Mouse (Mus musculus) ovary, postnatal 36 days (tissue): ENCODE results near the gene Hhat.

Source experiments
- DNase-seq: peaks from one replicate; pipeline ENCODE4 v3.0.0; 2022; ENCODE audit warnings: low spot score, mixed read lengths

Gene Hhat

DNA sequence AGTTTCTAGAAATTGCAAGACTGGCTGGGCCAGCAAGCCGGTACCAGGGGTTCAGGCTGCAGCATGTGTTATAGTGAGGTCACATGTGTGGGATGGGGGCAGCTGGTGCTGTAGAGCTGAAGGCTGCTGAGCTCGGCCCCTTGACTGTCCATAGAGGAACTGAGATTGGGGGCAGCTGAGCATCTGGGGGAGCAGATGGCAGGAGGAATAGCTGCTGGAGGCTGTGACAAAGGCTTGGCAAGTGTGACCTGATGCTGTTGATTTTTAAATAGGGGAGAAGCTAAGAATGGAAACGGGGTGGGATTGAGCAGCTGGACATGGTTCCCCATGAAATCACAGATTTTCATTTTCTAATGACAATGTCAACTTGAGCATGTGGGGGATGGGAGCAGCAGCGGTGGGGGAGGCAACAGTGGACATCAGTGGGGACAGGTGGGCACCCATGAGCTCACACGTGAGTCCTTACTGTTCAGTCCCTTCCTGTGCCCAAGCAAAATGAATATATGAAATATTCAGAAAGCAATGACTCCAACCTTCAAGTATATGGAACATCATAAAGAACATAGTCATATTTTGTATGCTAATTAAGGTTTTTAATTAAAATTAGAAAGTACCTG is 212.9 kb downstream of the Hhat start:
- no peak for DNase-seq

DNA sequence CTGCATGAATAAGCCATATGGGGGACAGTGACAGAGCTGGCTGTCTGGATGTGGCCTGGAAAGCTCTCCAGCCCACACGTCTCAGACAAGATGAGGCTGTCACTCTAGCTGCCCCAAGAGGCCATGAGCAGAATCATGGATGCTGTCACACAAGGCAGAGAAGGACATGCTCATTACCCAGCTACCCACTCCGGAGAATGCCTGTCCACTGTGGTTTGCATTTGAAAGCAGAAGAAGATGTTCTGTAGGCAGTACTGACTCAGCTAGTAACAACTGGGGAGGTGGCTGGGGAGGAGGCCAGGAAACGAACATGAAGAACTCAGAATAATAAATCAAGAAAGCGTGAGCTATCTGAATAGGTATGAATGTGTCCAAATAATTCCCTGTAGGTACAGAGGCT is 215.5 kb downstream of the Hhat start:
- no peak for DNase-seq

DNA sequence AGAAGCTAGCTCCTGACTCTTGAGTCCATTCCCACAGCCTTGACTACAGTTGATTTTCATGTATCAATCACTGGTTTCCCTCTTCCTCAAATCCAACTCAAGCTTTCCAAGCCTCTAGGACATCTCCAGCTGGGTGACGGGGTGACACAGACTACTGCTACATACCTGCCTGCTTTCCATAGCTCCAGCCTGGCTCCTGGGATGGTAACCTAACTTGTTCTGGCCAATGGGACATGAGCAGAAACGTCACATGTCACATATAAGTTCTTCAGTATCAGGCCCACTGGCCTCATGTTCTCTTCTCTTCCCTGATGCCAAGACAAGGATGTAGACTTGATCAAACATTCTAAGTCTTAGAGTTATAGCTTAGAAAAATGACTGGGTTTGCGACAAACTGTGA is 220.5 kb downstream of the Hhat start:
- DNase-seq = no peak

DNA sequence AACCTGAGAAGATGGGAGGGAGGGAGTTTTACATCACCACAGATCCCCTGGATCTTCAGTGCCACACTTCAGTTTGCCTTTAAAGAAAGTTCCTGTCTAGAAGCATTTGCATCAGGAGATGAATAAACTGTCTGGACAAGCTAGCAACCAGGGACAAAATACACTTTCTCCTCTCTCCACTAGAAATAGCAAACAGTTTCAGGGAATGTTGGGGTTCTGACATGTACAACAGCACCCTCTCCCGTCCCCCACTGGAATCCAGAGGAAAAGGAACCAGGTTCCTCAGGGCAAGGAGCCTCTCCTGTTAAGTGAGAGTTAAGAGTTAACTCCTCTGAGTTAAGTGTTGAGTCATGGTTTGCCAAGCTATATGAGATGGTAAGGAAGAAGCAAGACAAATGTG is 224.2 kb downstream of the Hhat start:
- DNase-seq = no peak

DNA sequence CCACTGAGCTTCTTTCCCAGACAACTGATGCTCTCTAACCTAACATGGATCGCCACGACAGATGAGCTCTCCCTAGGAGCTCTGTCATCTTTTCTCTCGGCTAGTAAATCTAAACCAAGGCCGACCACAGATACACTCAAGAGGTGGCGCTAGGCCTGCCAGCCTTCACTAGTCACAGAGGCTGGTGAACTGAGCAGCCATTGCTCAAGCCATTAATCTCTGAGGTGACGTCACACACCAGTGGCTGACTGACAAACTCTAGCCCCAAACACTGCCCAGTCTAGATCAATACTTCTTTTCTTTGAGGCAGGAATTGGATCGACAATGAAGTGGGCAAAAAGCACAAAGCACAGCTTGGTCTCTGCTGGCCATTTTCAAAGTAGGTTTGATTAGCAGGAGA is 226.1 kb downstream of the Hhat start:
- no peak for DNase-seq

DNA sequence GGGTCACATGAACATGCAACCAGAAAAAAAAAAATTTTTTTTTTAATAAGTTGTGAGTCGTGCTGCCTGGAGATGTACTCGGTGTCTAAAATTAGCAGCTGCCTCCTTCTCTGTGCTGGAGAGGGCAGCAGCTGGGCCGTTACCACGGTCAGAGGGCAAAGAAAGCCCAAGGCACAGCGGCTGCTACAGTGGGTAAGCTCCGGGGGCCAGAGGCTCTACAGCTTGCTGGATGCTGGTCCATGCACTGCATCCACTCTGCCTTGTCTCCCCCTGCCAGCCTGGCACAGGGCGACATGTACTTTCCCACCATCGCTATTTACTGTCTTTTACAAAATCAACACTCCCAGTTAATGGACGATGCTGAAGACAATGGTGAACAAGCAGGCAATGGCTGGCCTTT is 226.9 kb downstream of the Hhat start:
- no peak for DNase-seq

DNA sequence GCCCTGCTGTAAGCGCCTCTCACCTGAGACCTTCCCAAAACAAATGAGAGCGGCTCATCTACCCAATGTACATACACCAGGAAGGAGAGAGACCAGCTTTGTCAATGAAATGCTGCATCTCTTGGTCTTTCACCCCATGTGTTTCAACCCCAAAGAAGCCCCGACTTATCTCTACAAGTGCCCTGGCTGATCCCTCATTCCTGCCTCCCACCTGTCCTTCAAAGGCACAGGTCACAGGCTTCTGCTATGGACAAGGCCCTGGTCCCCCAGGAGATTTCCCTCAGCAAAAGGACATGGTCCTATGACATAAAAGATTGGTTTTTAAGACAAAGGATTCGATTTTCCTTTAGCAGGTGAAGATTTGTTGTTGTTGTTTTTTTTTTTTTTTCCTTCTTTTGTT is 227.3 kb downstream of the Hhat start:
- no peak for DNase-seq

DNA sequence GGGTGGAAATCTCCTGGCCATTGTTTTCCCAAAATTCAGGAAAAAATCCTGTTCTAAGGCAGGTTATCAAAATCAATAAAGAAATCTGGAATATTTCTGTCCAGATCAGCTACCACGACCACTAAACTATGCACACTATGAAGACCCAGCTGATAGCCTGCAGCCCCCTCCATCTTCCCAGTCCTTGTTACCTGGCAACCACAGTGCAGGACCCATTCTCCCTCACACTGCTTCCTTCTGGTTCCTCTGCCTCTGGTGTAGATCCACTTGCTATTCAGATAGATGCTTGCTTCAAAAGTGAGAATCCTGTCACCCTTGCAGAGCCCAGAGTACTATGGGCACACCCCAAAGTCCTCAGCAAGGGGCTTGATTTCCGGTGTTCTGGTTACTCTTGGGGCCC is 228.9 kb downstream of the Hhat start:
- no peak for DNase-seq

DNA sequence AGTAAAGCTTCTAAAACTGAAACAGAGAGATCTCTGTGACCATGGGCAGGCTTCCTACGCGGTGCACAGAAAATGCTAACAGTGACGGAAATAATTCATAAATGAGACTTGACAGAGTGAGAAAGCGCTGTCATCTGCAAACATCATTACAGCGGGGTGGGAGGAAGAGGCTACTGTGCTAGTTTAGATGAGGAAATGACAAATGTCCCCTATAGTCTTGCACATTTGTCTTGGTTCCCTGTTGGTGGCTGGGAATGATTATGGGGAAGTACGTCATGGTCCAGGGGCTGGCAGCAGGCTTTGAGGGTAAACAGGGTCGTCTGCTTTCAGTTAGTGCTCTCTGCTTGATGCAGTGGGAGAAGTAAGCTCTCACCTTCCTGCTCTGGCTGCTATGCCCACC is 233.9 kb downstream of the Hhat start:
- no peak for DNase-seq

DNA sequence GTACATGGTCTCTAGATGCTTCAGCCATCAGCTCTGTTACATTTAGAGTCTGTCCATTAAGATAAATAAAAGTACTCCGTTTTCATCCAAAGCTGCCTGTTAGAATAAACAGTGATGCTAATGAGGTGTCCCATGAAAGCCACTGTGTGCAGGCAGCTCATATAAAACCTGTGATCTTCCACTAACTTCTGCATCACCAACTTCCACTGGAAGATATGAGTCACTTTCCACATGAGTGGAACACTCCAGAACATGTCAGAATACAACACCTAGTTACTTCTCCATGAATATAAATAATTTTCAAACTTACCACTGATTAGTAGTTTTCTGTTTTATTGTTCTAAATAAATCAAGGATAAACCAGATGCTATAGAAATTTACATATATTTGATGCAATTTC is 234.6 kb downstream of the Hhat start:
- DNase-seq = no peak

DNA sequence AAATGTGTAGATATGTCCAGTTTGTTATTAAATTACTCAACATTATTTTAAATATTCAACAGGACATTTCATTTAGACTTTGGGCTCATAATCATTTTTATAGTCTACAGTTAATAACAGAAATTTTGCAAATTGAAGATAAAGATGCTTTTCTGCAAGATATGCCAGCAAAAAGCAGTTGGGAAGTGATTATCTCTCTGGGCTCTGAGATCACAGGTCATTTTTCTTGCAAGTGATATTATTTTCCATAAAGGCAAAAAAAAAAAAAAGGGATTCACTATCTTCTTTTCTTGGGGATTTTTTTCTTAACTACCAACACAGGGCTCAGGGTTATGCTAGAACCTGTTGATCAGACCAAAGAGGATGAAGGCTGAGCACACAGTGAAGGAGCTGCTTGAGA is 238.0 kb downstream of the Hhat start:
- DNase-seq = no peak

DNA sequence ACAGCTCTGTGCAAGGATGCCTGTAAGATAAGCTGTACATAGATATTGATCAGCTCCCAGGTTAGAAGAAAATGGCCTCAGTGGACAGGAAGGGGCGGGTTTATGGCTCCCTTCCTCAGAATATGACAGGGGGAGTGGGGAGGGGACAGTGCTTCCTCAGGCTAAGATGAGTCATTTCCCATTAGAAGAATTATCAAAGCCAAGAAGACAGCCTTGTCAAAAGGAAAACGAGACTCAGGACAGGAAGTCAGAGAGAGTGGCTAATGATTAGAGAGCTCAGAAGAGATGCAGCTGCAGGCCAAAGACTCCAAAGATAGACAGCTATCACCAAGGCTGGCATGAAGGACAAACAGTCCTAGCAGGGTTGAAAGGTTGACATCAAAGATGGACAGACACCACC is 238.8 kb downstream of the Hhat start:
- DNase-seq = no peak

DNA sequence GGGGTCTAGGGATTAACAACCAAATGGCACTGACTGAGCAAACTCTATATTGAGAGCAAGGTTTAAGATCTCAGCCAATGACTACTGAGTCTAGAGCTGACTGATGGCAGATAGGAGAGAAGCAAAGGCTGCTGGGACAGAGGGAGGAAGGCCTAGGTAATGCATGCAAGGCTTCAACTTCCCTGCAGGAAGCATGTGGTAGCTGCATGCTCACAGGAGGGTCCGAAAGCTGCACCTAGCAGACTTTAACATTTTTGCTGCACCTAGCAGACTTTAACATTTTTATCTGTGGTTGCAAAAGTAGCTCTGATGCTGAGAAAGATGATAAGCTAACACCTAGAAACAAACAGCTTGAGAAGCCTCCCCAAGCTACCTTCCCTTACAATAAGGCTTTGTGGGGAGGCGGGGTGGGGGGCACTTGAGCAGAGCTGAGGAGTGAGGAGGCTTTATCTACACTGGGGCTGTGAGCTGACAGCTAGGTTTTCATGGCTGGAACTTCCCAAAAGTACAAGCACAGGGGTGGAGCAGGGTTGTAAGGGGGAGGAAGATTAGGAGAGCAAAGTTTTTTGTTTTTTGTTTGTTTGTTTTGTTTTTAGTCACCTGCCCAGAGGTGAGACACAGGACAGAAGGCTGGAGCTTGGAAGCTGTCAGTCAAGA is 239.4 kb downstream of the Hhat start:
- DNase-seq = no peak

DNA sequence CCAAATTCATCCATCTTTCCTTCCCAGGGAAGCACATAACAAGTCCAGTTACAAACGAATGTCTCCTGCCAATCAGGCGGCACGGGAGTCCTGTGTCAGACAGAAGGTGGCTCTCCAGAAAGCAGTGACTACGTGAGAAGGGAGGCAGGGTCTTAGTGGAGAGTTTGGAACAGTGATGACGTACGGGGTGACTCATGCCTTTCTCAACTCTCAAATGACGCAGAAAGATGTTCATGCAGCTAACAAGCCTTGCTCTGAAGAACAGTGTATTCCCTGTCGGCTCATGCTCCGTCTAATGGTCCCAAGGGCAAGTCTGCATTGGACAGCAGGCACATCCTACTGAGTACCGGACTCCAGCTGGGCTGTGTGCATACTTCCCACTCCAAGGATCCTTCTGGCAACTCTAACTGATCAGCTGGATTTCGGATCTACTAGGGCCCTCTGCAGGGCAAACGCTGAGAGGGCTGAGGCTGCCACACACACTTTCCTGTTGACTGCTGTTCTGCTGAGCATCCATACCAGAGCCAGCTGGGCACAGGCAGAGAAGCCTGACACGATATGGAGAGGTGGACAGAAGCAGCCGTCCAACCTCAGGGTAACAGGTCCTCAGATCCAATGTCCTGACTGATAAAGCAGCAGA is 245.2 kb downstream of the Hhat start:
- no peak for DNase-seq

DNA sequence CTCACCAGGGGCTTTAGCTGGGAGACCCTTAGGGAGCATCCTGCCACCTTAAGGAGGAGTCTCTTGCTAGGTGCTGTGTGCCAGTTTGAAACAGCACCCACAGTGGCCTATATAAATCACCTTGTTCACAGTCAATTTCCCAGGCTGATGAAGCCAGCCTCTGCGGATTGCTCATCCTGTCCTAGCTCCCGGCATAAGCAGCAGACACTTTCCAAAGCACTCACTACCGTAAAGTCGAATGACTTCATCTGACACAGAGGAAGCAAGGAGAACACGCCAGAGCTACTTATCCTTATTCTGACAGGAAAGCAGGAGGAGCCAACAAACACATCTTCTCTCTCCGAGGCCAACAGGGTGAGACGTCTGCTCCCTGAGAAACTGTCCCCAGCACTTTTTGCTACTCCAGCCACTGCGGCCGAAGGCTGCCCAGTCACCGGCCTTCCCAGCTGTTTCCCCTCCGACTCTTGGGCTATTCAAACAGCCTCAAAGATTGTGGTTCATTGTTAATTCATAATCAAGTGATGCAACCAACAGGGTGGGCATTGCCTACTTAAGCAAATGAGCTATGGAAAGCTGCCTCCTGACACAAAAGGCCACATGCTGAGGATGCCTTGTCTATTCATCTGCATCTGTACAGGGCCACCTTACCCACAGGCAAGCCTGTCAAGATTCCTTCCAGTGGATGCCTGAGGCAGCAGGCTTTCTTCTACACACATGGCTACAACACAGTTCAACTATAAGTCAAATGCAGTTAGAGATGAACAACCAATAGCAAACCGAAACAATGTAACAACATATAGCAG is 248.4 kb downstream of the Hhat start:
- DNase-seq = no peak

DNA sequence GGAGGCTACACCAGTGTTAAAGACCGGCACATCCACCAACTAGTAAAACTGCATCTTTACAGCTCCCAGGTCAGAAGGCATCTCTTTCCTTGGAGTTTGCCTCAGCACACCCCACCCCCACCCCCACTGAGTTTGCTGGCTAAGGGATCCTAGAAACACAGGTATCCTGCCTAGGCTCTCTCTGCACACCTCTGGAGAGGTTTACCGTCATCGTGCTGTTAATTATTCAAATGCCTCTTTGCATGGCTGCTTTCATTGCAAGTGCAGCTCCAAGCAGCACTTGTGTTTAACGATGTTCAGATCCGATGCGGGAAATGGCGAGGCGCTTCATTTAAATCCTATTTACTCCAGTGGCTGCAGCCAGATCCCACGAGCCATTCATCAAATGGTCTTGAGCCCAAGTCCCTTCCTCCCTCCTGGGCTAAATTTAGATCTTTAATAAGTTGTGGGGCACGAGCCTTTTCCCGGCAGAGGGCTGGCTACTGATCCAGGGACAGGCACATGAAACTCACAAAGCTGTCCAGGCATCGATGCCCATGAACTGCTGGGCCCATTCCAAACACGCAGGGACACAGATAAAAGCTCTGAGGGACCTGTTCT is 250.1 kb downstream of the Hhat start:
- DNase-seq = no peak

DNA sequence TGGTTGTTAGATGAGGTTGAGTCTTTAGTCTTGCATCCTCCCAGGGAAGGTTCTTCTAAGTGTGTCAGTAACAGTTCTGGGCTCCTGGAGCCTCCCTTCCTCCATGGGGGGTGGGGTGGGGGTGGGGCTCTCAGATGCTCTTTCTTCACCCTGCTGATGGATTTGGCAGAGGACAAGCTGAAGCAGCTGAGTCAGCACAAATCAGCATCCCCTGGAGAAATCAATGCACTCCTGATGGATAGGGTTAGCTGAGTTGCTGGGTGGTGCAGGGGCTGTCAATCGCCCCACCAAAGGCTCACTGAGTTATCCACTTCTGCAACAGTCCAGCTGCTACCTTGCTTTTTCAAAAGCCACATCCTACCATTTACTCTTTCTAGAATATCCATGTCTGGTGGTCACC is 251.3 kb downstream of the Hhat start:
- DNase-seq = no peak

DNA sequence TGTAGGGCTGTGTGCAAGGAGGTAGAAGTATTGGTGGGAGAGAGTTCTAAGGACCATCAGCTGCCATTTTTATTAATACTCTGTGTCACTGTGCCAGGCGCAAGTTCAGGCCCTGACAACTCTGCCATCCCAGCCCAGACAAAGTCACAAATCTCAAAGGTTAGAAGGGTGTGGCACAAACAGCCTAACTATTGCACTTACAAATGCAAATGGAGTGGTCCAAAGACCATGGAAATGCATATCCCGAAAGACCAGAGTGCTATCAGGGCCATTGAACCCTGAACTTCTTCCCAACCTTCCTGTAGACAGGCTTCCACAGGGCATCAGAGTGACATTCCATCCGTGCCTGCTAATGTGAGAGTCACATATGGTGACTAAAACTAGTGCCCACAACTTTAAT is 255.7 kb downstream of the Hhat start:
- DNase-seq = no peak

DNA sequence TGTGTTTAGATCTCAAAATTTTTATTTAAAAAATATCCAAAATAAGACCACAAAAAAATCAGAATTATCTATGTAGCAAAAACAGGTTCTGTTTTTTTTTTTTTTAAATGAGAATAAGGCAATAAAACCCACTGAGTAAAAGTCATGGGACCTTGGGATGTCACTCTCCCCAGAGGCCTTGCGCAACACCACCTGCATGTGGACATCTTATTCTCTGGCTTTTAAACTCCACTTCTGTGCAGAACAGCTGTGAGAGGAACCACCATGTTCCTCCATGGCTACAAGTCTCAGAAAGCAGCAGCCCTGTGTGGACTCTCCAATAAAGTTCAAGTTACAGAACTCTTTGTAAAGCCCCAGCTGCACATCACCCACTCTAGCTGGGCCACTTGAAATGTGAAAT is 258.2 kb downstream of the Hhat start:
- no peak for DNase-seq

DNA sequence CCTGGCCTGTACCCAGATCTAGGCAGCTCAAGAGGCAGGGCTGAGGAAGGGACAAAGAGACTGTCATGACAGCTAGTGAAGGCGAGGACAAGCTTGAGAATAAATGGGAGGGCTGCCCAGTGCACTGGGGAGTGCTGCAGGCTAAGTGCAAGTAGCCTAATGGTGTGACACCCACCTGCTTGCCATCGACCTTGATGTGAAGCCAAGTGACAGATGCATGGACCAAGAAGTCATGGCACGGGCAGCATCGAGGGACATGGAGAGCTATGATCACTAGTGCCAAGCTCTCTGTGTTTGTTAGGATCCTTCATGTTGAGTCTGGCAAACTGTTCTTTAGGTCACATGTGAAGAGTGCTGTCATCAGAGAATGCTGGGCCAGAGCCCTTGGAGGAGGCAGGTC is 267.4 kb downstream of the Hhat start:
- no peak for DNase-seq

DNA sequence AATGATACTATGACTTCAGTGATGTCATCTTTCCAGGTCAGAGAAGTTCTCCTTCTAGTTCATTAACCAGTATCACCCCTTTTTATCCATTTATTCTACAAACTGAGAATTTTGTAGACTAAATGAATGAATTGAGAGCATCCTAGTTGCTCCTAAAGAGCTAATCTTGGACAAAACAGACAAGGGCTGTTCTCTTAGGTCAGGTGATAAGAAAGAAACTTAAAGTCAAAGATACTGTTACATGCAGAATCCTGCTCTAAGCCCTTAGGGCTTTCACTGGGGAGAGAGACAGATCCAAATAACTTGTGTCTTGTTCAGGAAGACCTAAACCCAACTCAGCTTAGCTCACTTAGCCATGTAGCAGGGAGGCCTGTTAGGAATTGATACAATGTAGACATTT is 268.2 kb downstream of the Hhat start:
- DNase-seq = no peak

DNA sequence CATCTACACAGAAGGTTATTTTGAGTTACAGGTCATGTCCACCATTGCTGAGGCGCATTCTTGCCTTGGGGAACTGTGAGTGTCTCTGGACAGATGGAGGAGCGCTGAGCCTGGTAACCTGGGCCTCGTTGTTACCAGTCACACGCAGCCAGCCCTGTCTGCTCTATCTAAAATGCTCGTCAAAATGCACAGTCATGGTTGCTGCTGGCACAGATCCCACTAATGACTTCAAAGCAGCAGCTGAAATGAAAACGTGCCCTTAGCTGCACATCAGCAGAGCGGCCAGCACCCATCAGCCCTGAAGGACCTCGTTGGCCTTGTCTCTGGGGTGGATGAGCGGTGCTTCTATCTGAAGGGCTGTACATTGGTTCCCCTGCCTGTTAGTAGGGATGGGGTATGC is 269.0 kb downstream of the Hhat start:
- no peak for DNase-seq

DNA sequence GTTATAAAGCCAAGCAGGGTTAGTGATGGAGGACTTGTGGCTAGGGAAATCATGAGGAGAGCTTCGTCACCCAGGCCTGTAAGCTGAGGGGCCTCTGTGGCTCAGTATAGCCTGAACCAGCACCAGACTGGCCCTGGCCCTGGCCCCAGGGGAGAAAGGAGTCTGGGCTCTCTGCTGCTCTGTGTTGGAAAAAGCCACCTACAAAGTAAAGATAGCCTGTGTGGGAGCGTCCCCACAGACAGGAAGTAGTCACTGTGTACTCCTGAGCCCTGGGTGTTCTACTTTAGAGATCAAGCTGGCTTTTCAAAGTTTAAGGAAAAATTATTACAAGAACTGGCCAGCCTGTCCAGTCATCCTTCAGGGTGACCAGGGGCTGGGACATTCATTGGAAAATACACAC is 273.5 kb downstream of the Hhat start:
- DNase-seq = no peak
